Mouse (Mus musculus) limb, embryonic 13.5 days (tissue): Measurements from ENCODE around the gene Rps3. TPM values are rescaled to one million over a fixed set of nuclear protein-coding genes. Genes with fewer than 3 reads are reported as not detected.

Source experiments
- ATAC-seq: fragments of 200-750 bp; cut with Nextera tagmentation; 2 replicates; pipeline ENCODE4 v1.8.0; 2017; ENCODE audit warnings: low read depth, moderate number of reproducible peaks, moderate TSS enrichment; ENCODE audit not compliant: low FRiP score
- H3K27ac ChIP-seq: fragments of 300-500 bp; sonication (generic); 2 replicates; pipeline ENCODE4 v1.5.1; 2015; ENCODE audit warnings: inconsistent platforms, mild to moderate bottlenecking, moderate library complexity
- H3K27me3 ChIP-seq: fragments of 300-500 bp; sonication (generic); 2 replicates; pipeline ENCODE4 v1.6.1; 2015; ENCODE audit warnings: mild to moderate bottlenecking, inconsistent platforms
- H3K36me3 ChIP-seq: fragments of 300-500 bp; sonication (generic); 2 replicates; pipeline ENCODE4 v1.6.1; 2015; ENCODE audit warnings: inconsistent platforms, mild to moderate bottlenecking, moderate library complexity
- H3K4me1 ChIP-seq: fragments of 300-500 bp; sonication (generic); 2 replicates; pipeline ENCODE4 v1.6.1; 2015; ENCODE audit warnings: inconsistent platforms
- H3K4me2 ChIP-seq: fragments of 300-500 bp; sonication (generic); replicated peaks from 2 replicates; pipeline ENCODE4 v1.6.1; 2015; ENCODE audit warnings: inconsistent platforms, mild to moderate bottlenecking, moderate library complexity
- H3K4me3 ChIP-seq: fragments of 300-500 bp; sonication (generic); 2 replicates; pipeline ENCODE4 v1.5.1; 2015; ENCODE audit warnings: moderate library complexity, mild to moderate bottlenecking, inconsistent platforms
- H3K9ac ChIP-seq: fragments of 300-500 bp; sonication (generic); 2 replicates; pipeline ENCODE4 v1.6.1; 2015; ENCODE audit warnings: mild to moderate bottlenecking, inconsistent platforms
- H3K9me3 ChIP-seq: fragments of 300-500 bp; sonication (generic); 2 replicates; pipeline ENCODE4 v1.6.1; 2016; ENCODE audit warnings: inconsistent platforms
- WGBS: fragments of 180-500 bp; shearing (Covaris S2); methylation state at CpG from one replicate; pipeline ENCODE4 v1.1.7; 2015; 5-methylcytosine and 5-hydroxymethylcytosine counted together
- polyA plus RNA-seq: library from polyadenylated mRNA; unstranded; fragments of >200 nt; fragmentation: Nextera tagmentation; extraction: Ambion mirVana; gene quantifications from 2 replicates; pipeline ENCODE4 v1.2.1, GENCODE M21; 2015

Rps3 gene
- polyA plus RNA-seq, 1 experiment from 2014 or later: 767 TPM

DNA sequence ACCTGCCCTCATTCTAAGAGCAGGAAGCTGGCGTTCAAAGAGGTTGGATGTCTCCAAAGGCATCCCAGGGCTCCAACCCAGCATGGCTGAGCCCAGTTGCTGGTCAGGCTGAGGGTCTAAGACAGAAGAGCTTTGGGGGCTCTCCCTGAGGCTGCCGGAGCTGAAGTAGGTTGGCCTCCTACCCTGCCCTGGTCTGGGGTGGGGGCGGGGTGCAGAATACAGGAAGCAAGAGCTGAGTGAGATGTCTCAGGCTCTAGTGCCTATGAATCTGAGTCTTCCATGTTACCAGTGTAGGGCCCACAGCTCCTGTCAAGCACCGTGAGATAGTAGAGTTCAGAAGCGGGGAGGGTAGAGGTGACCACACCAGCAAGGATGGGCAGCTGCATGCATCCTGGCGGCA lies 50.7 kb downstream of the Rps3 start:
- Histone ChIP-seq H3K9ac (no peak overlapping the region), H3K4me3 (no peak overlapping the region), H3K36me3 (0 out of 2 replicates have a peak, but pooled peaks cover 3% of the 10 kb centered on the region), H3K27ac (no peak overlapping the region), H3K9me3 (no peaks in the 10 kb centered on the region), H3K27me3 (no peaks in the 10 kb centered on the region), H3K4me1 (peaks cover 33% of the 10 kb centered on the region), H3K4me2 (no peak overlapping the region)
- ATAC-seq: no peak
- WGBS: 85% methylated on average over 6 of the region's 6 CpGs

DNA sequence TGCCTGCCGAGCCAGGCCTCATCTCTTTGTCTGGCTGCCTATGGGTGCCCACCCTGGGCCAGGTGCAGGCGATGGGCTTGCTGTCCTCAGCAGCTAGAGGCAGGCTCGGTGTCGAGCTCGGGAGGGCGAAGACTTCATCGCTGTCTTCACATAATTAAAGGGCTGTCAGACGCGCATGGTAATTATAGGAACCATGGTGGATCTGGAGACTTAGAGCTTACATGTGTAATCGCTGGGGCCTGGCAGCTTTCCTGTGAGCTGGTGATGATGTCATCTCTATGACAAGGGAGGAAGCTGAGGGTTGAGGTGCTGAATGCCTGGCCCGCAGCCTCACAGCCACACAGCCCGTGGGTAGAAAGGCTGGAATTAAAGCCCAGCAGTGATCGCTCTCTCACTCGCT lies 51.3 kb downstream of the Rps3 start:
- H3K36me3 ChIP-seq: 0 out of 2 replicates have a peak, but pooled peaks cover 3% of the 10 kb centered on the region
- H3K4me1 ChIP-seq: peaks cover 39% of the 10 kb centered on the region
- WGBS: 53% methylated on average over 14 of the region's 14 CpGs
- no peak overlapping the region for H3K4me2 ChIP-seq
- H3K9me3 ChIP-seq: no peaks in the 10 kb centered on the region
- no peaks in the 10 kb centered on the region for H3K27me3 ChIP-seq
- no peak overlapping the region for H3K9ac ChIP-seq
- H3K27ac ChIP-seq: peak overlapping the region; percentile 1; the same call in 1 of the 2 replicates
- no peak overlapping the region for H3K4me3 ChIP-seq
- no peak for ATAC-seq

DNA sequence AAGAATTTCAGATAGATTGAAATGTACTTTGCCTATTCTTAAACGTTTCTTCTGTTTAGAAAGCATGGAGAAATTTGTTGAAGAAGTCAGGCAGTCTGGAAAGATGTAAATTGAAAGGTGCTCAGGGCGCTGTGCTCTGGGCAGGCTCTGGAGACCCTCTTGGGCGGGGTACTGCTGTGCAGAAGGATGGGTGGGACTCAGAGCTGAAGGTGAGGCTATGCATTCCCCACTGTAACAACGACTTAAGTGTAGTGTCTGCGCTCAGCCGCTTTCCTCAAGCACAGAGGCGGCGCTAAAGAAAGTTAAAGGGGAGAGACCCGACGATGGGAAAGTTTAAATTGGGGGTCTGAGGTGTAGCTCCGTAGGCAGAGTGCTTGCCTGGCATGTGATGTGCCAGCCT lies 53.3 kb downstream of the Rps3 start:
- no peak overlapping the region for H3K27ac ChIP-seq
- H3K36me3 ChIP-seq: 0 out of 2 replicates have a peak, but pooled peaks cover 3% of the 10 kb centered on the region
- 0 out of 2 replicates have a peak, but pooled peaks cover 3% of the 10 kb centered on the region for H3K27me3 ChIP-seq
- no peak overlapping the region for H3K4me3 ChIP-seq
- 63% methylated on average over 11 of the region's 11 CpGs for WGBS
- no peak for ATAC-seq
- no peak overlapping the region for H3K4me2 ChIP-seq
- no peak overlapping the region for H3K9ac ChIP-seq
- H3K9me3 ChIP-seq: no peaks in the 10 kb centered on the region
- H3K4me1 ChIP-seq: peaks cover 47% of the 10 kb centered on the region

DNA sequence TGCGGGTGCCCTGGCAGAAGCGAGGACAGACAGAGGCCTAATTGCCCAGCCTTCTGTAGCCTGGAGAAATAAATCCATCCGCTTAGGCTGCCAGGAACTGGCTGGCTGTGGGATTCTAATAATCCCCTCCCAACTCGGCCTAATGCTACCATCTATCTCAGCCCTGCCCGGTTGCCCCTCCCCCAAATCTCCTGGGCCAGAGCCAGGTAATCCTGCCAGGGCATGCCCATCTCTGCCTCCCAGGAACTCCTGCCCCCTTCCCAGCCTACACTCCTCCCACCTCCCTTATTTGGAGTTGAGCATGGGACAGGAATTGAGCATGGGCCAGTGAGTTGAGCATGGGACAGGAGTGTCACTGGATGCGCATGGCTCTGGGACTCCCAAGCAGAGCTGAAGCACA lies 53.8 kb downstream of the Rps3 start:
- Histone ChIP-seq H3K36me3 (0 out of 2 replicates have a peak, but pooled peaks cover 3% of the 10 kb centered on the region), H3K4me3 (no peak overlapping the region), H3K4me1 (peaks cover 47% of the 10 kb centered on the region), H3K27ac (no peak overlapping the region), H3K27me3 (0 out of 2 replicates have a peak, but pooled peaks cover 3% of the 10 kb centered on the region), H3K9me3 (no peaks in the 10 kb centered on the region), H3K9ac (no peak overlapping the region), H3K4me2 (no peak overlapping the region)
- no peak for ATAC-seq
- WGBS: 44% methylated on average over 6 of the region's 6 CpGs

DNA sequence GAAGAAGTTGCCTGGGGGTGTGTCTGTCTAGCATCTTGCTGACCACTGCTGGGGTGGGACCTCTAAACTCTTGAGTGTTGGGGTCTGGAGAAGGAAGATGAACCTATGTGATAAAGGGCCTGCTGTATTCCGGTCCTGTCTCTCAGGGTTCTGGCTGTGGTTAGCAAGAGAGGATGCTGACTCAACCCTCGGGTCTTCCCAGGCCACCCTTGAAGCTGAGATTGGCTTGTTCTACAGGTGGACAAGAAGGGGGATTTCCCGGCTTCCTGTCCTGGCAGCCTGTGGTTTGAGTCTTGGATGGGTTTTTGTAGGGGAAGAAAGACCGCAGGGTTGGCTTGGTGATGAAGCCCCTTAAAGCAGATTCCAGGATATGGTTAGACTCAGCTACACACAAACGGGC lies 54.7 kb downstream of the Rps3 start:
- 0 out of 2 replicates have a peak, but pooled peaks cover 3% of the 10 kb centered on the region for H3K36me3 ChIP-seq
- no peak overlapping the region for H3K9ac ChIP-seq
- peaks cover 50% of the 10 kb centered on the region for H3K4me1 ChIP-seq
- no peak overlapping the region for H3K4me3 ChIP-seq
- H3K27ac ChIP-seq: no peak overlapping the region
- H3K9me3 ChIP-seq: no peaks in the 10 kb centered on the region
- no peak overlapping the region for H3K4me2 ChIP-seq
- ATAC-seq: no peak
- WGBS: 83% methylated on average over 5 of the region's 5 CpGs
- 0 out of 2 replicates have a peak, but pooled peaks cover 3% of the 10 kb centered on the region for H3K27me3 ChIP-seq

DNA sequence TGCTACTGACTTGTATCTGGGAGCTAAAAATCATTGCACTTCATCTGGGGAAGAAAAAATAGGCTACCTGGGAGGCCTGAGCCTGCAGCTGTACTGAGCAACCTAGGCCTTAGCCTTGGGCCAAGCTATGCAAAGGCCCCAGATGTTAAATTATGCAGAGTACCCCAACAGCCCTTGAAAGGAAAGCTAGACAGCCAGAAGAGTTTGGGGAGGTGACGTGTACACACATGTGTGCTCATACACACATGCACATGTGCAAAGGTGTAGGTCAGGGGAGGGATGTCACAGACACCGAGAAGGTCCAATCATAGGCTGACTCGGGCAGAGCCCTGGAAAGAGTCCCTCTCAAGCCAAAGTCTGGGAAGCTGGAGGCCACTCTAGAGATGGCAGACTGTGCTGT lies 55.6 kb downstream of the Rps3 start:
- H3K4me1 ChIP-seq: peaks cover 54% of the 10 kb centered on the region
- no peaks in the 10 kb centered on the region for H3K9me3 ChIP-seq
- H3K27ac ChIP-seq: no peak overlapping the region
- no peak overlapping the region for H3K9ac ChIP-seq
- H3K36me3 ChIP-seq: no peaks in the 10 kb centered on the region
- WGBS: 88% methylated on average over 3 of the region's 3 CpGs
- ATAC-seq: no peak
- 0 out of 2 replicates have a peak, but pooled peaks cover 3% of the 10 kb centered on the region for H3K27me3 ChIP-seq
- no peak overlapping the region for H3K4me2 ChIP-seq
- H3K4me3 ChIP-seq: no peak overlapping the region

Other genes with a start within 250 kb of the Rps3 start
- gene Mogat2, start 245.1 kb downstream of the Rps3 start, polyA plus RNA-seq: 5.8 and 7.1 TPM in 2 replicates
- 4.4 TPM in 2 replicates for gene Map6, start 216.3 kb downstream of the Rps3 start, polyA plus RNA-seq
- 1,782 and 1,939 TPM in 2 replicates for gene Serpinh1, start 130.5 kb downstream of the Rps3 start, polyA plus RNA-seq
- gene Gdpd5, start 102.3 kb downstream of the Rps3 start, polyA plus RNA-seq: 14.0 and 14.5 TPM in 2 replicates
- 0.84 and 0.87 TPM in 2 replicates for gene Klhl35, start 17.7 kb downstream of the Rps3 start, polyA plus RNA-seq
- 6.1 and 6.8 TPM in 2 replicates for gene Arrb1, start 51.7 kb upstream of the Rps3 start, polyA plus RNA-seq
- gene Tpbgl, start 143.4 kb upstream of the Rps3 start, polyA plus RNA-seq: 0.23 and 0.24 TPM in 2 replicates
- gene Slco2b1, start 227.6 kb upstream of the Rps3 start, polyA plus RNA-seq: 2.0 and 2.6 TPM in 2 replicates
- not detected in 2 replicates for gene Olfr520, start 246.5 kb upstream of the Rps3 start, polyA plus RNA-seq